Mouse (Mus musculus) erythroblast, adult 5-6 weeks (primary cell): ENCODE measurements around the gene Ccdc157. TPM values are rescaled to one million over a fixed set of nuclear protein-coding genes. Genes with fewer than 3 reads are reported as not detected.
"Not testable (repeated sequence)": the region's sequence is repeated elsewhere in the genome, so short reads cannot be mapped to it uniquely, and the experiment has no call there.

Experiments used
- ATAC-seq: replicated peaks from 2 replicates; pipeline ENCODE4 v1.8.0; 2016; ENCODE audit warnings: moderate number of reproducible peaks, mild to moderate bottlenecking, moderate TSS enrichment, inconsistent platforms; ENCODE audit not compliant: poor library complexity, low FRiP score, severe bottlenecking
- total RNA-seq, 2 experiments: library from RNA; stranded (forward) in 1 of 2; stranded (reverse) in 1 of 2; fragments of 150-400 nt in 1 of 2; fragments of 200-764, 138-1000 nt in 1 of 2; gene quantifications; 2 replicates each; pipeline versions ENCODE4 v1.2.3 to v1.2.4; 2015 to 2017; ENCODE audit warnings: low replicate concordance in 2 of 2

Gene Ccdc157
- total RNA-seq, 2 experiments from 2014 or later = 0.77 to 1.0 TPM

DNA sequence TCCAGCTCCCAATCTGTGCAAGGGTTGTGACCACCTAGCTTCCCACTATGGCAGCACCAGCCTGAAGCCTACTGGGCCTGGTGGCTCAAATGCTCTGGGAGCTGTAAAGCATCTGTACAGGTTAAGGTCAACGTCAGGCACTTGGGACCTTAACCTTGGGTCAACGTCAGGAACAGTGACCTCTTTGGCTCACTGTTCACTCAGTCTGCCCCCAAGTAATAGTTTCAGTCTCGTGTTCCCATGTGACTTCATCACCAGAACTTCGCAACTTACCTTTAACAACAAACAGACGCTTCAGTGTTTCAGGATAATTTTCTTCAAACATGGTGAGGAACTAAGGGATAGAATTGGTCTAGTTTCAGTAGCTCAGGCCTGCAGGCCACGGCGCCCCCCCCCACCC is 51.4 kb downstream of the Ccdc157 start:
- no peak for ATAC-seq

DNA sequence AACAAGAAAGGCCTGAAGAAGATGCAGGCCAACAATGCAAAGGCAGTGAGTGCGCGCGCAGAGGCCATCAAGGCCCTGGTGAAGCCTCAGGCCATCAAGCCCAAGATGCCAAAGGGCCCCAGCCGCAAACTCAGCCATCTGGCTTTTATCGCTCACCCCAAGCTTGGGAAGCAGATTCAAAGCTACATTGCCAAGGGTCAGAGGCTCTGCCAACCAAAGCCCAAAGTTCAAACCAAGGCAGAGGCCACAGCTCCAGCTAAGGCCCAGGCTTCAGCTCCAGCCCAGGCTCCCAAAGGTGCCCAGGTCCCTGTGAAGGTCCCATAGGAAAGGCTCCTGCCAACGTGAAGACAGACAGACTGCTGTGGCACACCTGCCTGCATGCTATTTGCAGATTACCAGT is 52.2 kb downstream of the Ccdc157 start:
- ATAC-seq = not testable (repeated sequence)

DNA sequence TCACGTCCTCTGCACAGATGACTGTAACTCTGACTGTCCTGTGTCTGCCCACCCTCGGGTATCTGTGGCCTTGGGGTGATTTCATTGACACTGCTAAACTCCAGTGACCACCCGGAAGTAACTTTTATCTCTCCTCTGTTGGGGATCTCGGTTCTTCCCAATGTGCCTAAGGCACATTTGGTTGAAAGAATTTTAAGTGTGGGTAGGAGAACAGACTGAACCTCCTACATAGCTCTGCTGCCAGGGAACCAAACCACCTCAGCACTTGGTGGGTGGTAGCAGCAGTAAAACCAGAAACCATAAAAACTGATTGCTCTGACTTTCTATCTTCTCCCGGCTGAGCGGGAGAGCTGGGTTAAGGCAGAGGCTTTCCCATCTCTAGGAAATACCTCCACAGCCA is 54.6 kb downstream of the Ccdc157 start:
- no peak for ATAC-seq

DNA sequence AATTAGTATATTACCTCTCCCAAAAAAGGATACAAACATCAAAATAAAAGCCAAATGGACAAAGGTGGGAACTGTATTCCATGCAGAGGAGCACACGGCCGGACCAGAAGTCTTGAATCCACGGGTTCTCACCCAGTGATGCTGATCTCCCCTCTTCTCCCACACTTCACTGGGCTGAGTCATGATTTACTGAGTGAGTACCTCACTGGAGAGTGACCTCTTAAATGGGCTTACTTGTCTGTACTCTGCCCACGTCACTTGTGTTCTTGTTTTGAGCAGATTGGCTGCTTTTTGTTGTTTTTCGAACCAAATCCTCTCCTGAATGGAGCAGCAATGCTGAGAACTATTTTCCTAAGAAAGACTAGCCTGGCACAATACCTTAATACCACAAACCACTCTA is 55.1 kb downstream of the Ccdc157 start:
- no peak for ATAC-seq

DNA sequence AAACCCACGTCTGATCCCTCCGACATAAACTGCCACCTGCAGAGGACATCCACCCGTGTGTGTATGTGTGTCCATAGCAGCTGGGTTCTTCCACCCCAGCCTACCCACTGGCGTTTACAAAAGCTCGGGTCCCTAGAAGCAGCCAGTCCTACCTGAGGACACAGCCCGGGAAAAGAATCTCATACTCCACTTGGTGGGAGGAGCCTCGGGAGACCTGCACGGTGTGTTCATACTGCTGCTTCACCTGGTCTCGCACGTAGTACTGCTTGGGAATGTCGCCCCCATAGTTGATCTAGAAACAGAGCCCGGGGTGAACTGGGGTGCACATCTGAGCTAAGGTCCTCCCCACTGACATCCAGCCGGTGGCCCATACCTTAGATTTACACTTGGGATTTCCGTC is 56.6 kb downstream of the Ccdc157 start:
- ATAC-seq = no peak

DNA sequence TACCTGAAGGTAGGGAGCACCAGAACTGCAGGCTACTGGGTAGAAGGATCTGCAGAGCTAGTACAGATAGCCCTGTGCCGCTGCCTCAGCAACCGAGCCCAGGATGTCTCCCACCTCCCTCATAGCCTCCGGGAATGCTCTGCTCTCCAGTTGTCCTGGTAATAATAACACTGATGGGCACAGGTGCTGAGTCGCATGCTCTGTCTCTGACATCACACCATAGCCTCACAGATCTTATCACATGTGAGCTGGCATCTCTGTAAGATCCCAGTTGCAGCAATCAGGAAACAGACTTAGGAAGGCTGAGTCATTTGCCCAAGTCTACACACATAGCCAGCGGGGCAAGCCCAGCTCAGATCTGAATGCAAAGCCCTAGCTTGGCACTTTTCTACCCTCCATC is 58.2 kb downstream of the Ccdc157 start:
- no peak for ATAC-seq

DNA sequence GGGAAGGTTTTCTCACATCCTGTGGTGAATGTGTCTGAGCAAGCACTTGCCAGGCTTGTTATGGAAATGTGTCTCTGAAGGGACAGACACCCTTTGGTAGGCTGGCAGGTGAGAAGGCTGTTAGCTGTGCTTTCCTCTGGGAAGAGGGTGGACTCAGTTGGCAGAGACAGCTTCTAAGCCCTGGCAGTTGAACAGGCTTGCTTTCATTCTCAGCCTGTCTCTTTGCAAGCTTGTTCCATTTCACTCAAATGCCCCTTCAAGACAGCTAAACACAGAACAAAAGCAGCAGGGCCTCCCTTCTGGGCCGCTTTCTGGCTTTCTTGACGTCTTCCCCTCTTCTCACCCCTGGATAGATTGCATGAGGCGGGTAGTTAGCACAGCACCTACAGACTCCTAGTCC is 60.6 kb downstream of the Ccdc157 start:
- no peak for ATAC-seq

DNA sequence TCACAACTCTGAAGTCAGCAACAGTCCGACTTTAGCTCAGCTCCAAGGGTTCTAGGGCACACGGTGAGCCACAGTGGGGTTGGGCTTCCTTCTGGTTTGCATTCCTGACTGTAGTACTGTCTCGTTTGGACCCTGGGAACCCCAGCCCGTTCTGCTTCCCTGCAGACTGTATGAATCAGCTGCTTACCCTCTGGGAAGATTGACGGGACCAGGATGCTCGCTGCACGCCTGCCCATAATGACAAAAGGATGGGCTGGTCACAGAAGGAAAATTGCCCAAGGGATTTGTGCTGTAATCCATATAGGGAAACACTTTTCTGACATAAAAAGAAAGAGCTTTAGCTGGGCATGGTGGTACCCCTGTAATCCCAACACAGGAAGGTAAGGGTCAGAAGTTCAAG is 61.3 kb downstream of the Ccdc157 start:
- ATAC-seq = no peak

DNA sequence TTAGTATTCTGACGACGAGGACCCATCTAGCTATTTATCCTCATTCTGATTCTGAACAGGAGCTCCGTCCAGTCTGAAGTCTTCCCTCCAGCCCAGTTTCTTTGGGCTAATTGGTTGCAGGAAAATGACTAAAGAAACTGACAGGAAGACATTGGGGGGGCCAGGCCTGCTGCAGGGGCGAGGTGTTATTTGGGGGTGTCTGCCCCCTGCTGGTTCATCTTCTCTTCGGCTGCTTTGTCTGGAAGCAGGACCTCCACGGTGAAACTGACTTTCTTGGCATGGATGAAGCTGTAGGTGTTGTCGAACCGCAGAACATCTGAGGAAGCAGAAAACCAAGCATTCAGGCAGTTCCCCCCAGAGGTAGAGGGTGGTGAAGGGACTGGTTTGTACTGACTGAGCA is 62.0 kb downstream of the Ccdc157 start:
- no peak for ATAC-seq

DNA sequence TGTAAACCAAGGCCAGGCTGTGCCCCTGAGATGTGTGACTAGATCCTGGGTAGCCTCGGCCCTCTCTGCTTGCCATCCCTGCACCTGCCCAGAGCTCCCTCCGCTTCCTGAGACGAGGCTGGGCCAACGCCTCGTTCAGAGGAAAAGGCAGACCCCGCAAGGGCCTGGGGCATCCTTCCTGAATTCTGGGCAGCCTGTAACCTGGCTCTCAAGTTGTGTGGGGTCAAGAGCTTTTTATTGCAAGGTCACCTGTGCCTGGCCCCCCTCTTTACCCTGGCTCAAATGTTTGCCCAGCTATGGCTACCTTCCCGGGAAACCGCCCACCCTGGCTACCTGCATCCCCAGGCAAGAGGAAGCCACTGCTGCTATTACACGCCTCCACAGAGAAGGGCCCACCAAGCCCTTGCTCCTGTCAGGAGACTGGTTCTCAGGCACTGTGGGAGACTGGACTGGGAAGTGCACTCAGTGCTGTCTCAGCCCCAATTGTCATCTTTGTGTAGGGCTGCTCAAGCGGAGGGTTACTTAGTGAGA is 62.9 kb downstream of the Ccdc157 start:
- peak; percentile 12 for ATAC-seq

DNA sequence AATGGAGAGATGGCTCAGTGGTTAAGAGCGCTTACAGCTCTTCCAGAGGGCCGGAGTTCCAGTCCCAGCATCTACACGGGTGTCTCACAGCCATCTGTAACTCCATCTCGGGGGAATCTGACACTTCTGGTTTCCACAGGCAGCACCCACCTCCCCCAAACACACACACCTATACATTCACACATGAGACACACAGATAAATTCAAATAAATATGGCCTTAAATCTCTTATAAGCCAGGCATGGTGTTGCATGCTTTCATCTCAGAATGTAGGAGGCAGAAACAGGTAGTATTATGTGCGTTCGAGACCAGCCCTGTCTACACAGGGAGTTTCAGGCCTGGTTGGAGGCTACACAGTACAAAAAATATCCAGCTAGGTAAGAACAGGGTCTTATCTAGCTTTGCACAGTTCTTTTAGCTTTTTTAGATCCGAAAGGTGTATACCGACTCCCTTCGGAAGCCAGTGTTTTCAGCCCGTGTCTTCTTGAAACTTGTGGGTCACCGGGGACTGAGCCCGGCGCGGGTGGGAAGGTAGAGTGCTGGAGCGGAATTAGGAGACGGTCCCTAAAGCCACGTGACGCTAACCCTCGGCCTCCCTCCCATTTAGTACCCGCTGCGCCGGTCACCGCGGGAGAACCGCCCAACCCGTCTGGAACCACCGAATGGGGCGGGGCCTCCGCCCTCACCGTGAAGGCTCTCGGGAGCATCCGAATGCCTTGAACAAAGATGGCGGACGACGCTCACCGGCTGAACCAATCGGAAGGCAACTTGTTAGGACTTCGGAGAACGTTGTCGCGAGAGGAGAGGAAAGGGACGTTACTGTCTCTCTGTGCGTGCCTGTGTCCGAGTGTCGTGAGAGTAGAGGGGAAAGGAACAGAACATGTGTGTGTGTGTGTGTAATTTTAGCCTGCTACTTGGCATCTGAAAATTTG is 63.8 kb downstream of the Ccdc157 start:
- peak; percentile 90 for ATAC-seq

DNA sequence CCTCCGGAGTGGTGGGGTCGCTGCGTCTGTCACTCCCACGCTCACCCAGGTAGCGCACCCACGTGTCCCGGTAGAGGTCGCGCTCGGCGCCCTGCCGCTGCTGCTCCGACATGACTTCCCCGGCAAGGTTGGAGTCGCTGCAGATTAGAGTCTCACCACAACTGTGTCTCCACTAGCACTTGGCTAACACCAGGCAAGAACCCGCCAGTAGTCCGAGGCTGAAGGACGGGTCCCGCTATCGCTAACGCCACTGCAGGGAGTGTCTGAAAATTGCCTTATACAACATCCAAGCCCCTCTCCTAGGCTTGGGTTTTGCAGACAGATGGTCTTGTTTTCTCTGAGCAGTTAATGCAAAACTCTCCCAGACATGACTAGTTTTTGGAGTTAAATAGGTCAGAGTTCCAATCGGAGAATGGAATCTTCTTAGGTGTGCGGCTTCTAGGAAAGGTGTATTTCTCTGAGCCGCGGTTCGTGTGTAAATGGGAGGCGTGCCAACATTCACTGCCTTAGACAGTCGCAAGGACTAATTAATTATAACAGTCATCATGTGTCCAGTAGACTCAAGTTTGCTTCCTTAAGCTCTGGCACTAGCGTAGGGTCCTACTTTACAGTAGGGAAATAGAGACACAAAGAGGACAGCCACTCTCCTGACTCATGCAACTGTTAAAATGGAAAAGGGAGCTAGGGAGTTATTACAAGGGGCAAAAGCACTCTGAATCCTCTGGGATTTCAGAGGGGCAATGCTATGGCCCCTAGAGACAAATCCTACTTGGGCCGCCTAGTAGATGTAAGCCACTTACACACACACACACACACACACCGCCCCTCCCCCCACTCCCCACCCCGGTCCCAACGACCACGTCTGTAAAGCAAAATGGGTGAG is 64.7 kb downstream of the Ccdc157 start, which contains the start of gene Mtfp1:
Mtfp1 (minus strand) TSS at position 275 of the 883 bp plus-strand sequence.
- ATAC-seq = peak; percentile 42

DNA sequence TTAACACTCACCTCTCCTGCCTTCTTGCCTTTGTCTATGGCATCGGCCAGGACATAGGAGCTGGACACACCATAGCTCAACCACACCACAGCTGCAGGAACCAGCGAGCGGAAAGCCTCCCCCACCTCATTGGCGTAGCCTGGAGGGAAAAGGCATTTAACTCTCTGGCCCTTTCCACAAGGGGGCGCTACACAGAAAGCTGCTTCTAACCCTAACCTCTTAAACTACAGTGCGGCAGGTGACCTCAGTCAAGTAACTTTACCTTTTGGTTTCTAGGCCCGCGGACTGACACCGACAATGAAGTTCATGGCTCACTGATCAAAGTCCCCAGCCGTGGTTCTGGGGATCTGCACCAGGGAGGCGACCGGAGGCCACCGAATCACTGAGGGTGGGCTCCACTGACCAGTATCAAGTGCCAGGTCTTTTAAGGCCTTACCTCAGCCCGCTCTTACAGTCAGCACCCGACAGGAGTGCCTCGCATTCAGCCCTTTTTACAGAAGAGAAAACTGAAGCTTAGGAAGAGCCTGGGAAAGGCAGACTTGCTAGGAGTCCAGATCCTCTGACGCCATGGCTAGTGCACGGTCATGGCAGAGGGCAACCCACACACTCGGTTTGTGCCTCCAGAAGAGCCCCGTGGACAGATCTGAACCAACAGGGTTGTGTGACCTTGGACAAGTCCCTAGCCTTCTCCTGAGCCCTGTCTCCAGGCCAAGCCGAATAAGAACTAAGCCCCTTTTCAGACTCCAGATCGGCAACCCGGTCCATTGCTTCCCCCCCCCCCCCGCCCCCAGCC is 65.5 kb downstream of the Ccdc157 start:
- ATAC-seq = peak; percentile 49

DNA sequence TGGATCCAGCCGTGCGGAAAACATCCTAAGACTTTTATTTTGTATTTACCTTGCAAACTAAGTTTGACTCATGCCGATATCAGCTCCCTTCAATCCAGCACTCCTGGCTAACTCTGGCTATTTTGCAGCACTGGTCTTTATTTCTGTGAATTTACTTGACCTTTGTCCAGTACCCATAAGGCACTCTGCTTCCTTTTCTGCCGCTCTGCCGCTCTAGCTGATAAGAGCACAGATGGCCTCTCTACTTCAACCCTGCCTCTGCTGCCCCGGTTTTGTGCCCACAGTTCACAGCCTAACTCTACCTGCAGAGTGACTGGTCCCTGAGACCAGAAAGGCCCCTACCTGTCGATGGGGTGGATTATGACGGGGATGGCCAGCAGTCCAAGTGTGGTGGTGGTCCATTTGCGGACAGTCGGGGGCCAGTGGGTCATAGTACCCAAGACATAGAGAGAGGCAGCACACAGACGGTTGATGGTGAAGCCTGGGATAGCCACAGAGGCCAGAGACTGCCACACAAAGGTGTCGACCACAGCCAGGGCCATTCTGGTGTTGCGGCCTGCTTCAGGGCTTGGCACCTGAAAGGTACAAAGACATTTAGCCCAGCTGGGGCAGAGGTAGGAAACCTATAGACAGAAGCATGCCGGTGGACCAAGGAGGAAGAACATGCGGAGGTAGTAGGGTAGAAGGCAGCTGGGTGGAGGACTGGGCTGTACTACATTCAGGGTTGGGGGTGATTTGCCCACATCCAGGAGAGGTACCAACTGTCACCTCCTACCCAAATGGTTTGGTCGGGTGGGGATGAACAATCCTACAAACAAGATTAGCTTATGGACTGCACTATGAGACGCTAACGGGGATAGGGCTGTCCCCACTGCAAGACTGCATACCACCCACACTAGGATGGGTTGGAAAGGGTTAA is 66.4 kb downstream of the Ccdc157 start:
- no peak for ATAC-seq

Other genes starting within 250 kb of the Ccdc157 start
- 0.38 and 0.63 TPM in 2 replicates for gene Slc35e4, start 245.6 kb downstream of the Ccdc157 start, total RNA-seq (2015; ENCODE audit: low replicate concordance)
- not detected in 2 replicates for gene Slc35e4, start 245.6 kb downstream of the Ccdc157 start, total RNA-seq (2017; ENCODE audit: low replicate concordance)
- 33.4 and 50.3 TPM in 2 replicates for gene Tcn2, start 228.1 kb downstream of the Ccdc157 start, total RNA-seq (2015; ENCODE audit: low replicate concordance)
- gene Tcn2, start 228.1 kb downstream of the Ccdc157 start, total RNA-seq (2017; ENCODE audit: low replicate concordance) = 12.0 and 20.8 TPM in 2 replicates
- 11.3 and 15.0 TPM in 2 replicates for gene Pes1, start 196.3 kb downstream of the Ccdc157 start, total RNA-seq (2015; ENCODE audit: low replicate concordance)
- gene Pes1, start 196.3 kb downstream of the Ccdc157 start, total RNA-seq (2017; ENCODE audit: low replicate concordance) = 19.0 and 20.4 TPM in 2 replicates
- gene 4930556J24Rik, start 183.5 kb downstream of the Ccdc157 start, total RNA-seq (2015; ENCODE audit: low replicate concordance) = not detected in 2 replicates
- not detected in 2 replicates for gene 4930556J24Rik, start 183.5 kb downstream of the Ccdc157 start, total RNA-seq (2017; ENCODE audit: low replicate concordance)
- gene Gal3st1, start 176.7 kb downstream of the Ccdc157 start, total RNA-seq (2015; ENCODE audit: low replicate concordance) = not detected in 2 replicates
- not detected in 2 replicates for gene Gal3st1, start 176.7 kb downstream of the Ccdc157 start, total RNA-seq (2017; ENCODE audit: low replicate concordance)
- gene Sec14l4, start 128.8 kb downstream of the Ccdc157 start, total RNA-seq (2015; ENCODE audit: low replicate concordance) = not detected in 2 replicates
- not detected in 2 replicates for gene Sec14l4, start 128.8 kb downstream of the Ccdc157 start, total RNA-seq (2017; ENCODE audit: low replicate concordance)
- gene Sec14l3, start 95.5 kb downstream of the Ccdc157 start, total RNA-seq (2015; ENCODE audit: low replicate concordance) = not detected in 2 replicates
- gene Sec14l3, start 95.5 kb downstream of the Ccdc157 start, total RNA-seq (2017; ENCODE audit: low replicate concordance) = not detected in 2 replicates
- gene Mtfp1, start 64.8 kb downstream of the Ccdc157 start, total RNA-seq (2015; ENCODE audit: low replicate concordance) = 1.9 and 8.2 TPM in 2 replicates
- 3.7 and 5.6 TPM in 2 replicates for gene Mtfp1, start 64.8 kb downstream of the Ccdc157 start, total RNA-seq (2017; ENCODE audit: low replicate concordance)
- 1.5 and 7.7 TPM in 2 replicates for gene Sec14l2, start 36.9 kb downstream of the Ccdc157 start, total RNA-seq (2015; ENCODE audit: low replicate concordance)
- 2.5 and 9.9 TPM in 2 replicates for gene Sec14l2, start 36.9 kb downstream of the Ccdc157 start, total RNA-seq (2017; ENCODE audit: low replicate concordance)
- gene Rnf215, start 25.1 kb downstream of the Ccdc157 start, total RNA-seq (2015; ENCODE audit: low replicate concordance) = 1.5 and 2.5 TPM in 2 replicates
- 4.7 and 8.6 TPM in 2 replicates for gene Rnf215, start 25.1 kb downstream of the Ccdc157 start, total RNA-seq (2017; ENCODE audit: low replicate concordance)
- 12.7 and 19.6 TPM in 2 replicates for gene Sf3a1, start 57 bp upstream of the Ccdc157 start, total RNA-seq (2015; ENCODE audit: low replicate concordance)
- 10.8 and 18.4 TPM in 2 replicates for gene Sf3a1, start 57 bp upstream of the Ccdc157 start, total RNA-seq (2017; ENCODE audit: low replicate concordance)
- gene Tbc1d10a, start 26.5 kb upstream of the Ccdc157 start, total RNA-seq (2015; ENCODE audit: low replicate concordance) = 1.7 and 3.5 TPM in 2 replicates
- 0.42 and 1.4 TPM in 2 replicates for gene Tbc1d10a, start 26.5 kb upstream of the Ccdc157 start, total RNA-seq (2017; ENCODE audit: low replicate concordance)
- gene Castor1, start 57.9 kb upstream of the Ccdc157 start, total RNA-seq (2015; ENCODE audit: low replicate concordance) = not detected in 2 replicates
- not detected in 2 replicates for gene Castor1, start 57.9 kb upstream of the Ccdc157 start, total RNA-seq (2017; ENCODE audit: low replicate concordance)
- 2.1 and 4.4 TPM in 2 replicates for gene Osm, start 76.1 kb upstream of the Ccdc157 start, total RNA-seq (2015; ENCODE audit: low replicate concordance)
- 2.1 and 6.4 TPM in 2 replicates for gene Osm, start 76.1 kb upstream of the Ccdc157 start, total RNA-seq (2017; ENCODE audit: low replicate concordance)
- not detected in 2 replicates for gene Lif, start 97.3 kb upstream of the Ccdc157 start, total RNA-seq (2015; ENCODE audit: low replicate concordance)
- gene Lif, start 97.3 kb upstream of the Ccdc157 start, total RNA-seq (2017; ENCODE audit: low replicate concordance) = not detected in 2 replicates